In genomic region chr4:103324688-103325451, GRCm38 (mm10) we compare ENCODE assay signal across 13 mouse cellular contexts. TPM values are rescaled to one million over a fixed set of nuclear protein-coding genes. Genes with fewer than 3 reads are reported as not detected.
DNase-seq lines count a peak whose midpoint lies in the region; ATAC-seq and TF ChIP-seq lines count a peak whose summit lies in the region.
"Had no signal": no experiment of that assay in that cellular context is flagged by ENCODE, and none has a peak within 500 bp of the region (broad histone marks: within the 10 kb centered on the region; RNA-seq: fewer than 3 reads in every experiment).

No protein-coding gene starts in this region.

- H3K36me3 ChIP-seq in heart, embryonic 13.5 days, result peaks cover 14% of the 10 kb centered on the region
- no peaks in the 10 kb centered on the region for H3K36me3 ChIP-seq in hindbrain, embryonic 16.5 days (ENCODE audit: control insufficient read depth, insufficient read depth, low read length)
- no peaks in the 10 kb centered on the region for H3K36me3 ChIP-seq in midbrain, embryonic 16.5 days (ENCODE audit: control insufficient read depth, insufficient read depth, low read length)

- H3K4me2 ChIP-seq in heart, embryonic 13.5 days, result peak overlapping the region; percentile 10; the same call in 1 of the 2 replicates
- peak overlapping the region; percentile 53 for H3K4me2 ChIP-seq in hindbrain, embryonic 16.5 days (ENCODE audit: low read length)
- H3K4me2 ChIP-seq in midbrain, embryonic 16.5 days (ENCODE audit: low read length), result peak overlapping the region; percentile 52
- H3K4me2 ChIP-seq: heart, embryonic 15.5 days had no signal

- H3K27me3 ChIP-seq in heart, embryonic 13.5 days (replicated peaks), result no peaks in the 10 kb centered on the region
- no peaks in the 10 kb centered on the region for H3K27me3 ChIP-seq in hindbrain, embryonic 16.5 days (replicated peaks; ENCODE audit: control insufficient read depth, insufficient read depth, low read length)
- H3K27me3 ChIP-seq in midbrain, embryonic 16.5 days (ENCODE audit: control insufficient read depth, insufficient read depth, low read depth, low read length), result no peaks in the 10 kb centered on the region
- H3K27me3 ChIP-seq: heart, embryonic 15.5 days had no signal

- WGBS in heart, embryonic 13.5 days, result 63% methylated on average over 17 of the region's 17 CpGs
- 15% methylated on average over 17 of the region's 17 CpGs for WGBS in hindbrain, embryonic 16.5 days
- WGBS in midbrain, embryonic 16.5 days, result 12% methylated on average over 17 of the region's 17 CpGs

- peaks cover 7% of the 10 kb centered on the region for H3K4me1 ChIP-seq in heart, embryonic 13.5 days
- H3K4me1 ChIP-seq in hindbrain, embryonic 16.5 days (ENCODE audit: control insufficient read depth, insufficient read depth, low read depth, low read length), result peaks cover 3% of the 10 kb centered on the region; the same call in 1 of the 2 replicates
- H3K4me1 ChIP-seq in midbrain, embryonic 16.5 days (ENCODE audit: control insufficient read depth, insufficient read depth, low read length), result peaks cover 4% of the 10 kb centered on the region; the same call in 1 of the 2 replicates

- H3K4me3 ChIP-seq in heart, embryonic 13.5 days, result no peak overlapping the region
- H3K4me3 ChIP-seq in hindbrain, embryonic 16.5 days (ENCODE audit: low read length), result peak overlapping the region; percentile 18
- peak overlapping the region; percentile 20 for H3K4me3 ChIP-seq in midbrain, embryonic 16.5 days (ENCODE audit: low read depth, low read length)
- H3K4me3 ChIP-seq in left cerebral cortex, adult 2 months, result no peak overlapping the region
- H3K4me3 ChIP-seq: heart, embryonic 15.5 days had no signal

- H3K9me3 ChIP-seq in heart, embryonic 13.5 days, result no peaks in the 10 kb centered on the region
- no peaks in the 10 kb centered on the region for H3K9me3 ChIP-seq in hindbrain, embryonic 16.5 days (ENCODE audit: control insufficient read depth, low read length)
- H3K9me3 ChIP-seq in midbrain, embryonic 16.5 days (replicated peaks; ENCODE audit: control insufficient read depth, low read length, poor library complexity, severe bottlenecking), result no peaks in the 10 kb centered on the region
- H3K9me3 ChIP-seq: heart, embryonic 15.5 days had no signal

- ATAC-seq in heart, embryonic 13.5 days (ENCODE audit: extremely low read depth, insufficient number of reproducible peaks, low FRiP score, low TSS enrichment), result no peak
- no peak for ATAC-seq in hindbrain, embryonic 16.5 days
- no peak for ATAC-seq in midbrain, embryonic 16.5 days
- no peak for ATAC-seq in cerebellum, adult (ENCODE audit: insufficient number of reproducible peaks, low FRiP score, low TSS enrichment)

- no peak for DNase-seq in heart, adult 9 months (ENCODE audit: low spot score in 2 of 2)
- DNase-seq in embryo, embryonic 9.5 days (ENCODE audit: extremely low spot score), result peak; percentile 22
- no peak for DNase-seq in adrenal gland, adult 18-20 months (ENCODE audit: low spot score in 2 of 2)
- no peak for DNase-seq in left cerebral cortex, adult 2 months (ENCODE audit: extremely low spot score in 1 of 2, low spot score in 2 of 2)
- DNase-seq: kidney, postnatal 10 days had no signal

- no peak for TF ChIP-seq CTCF in left cerebral cortex, adult 2 months (IDR thresholded peaks at IDR 0.05)

- no peak overlapping the region for H3K9ac ChIP-seq in heart, embryonic 13.5 days
- H3K9ac ChIP-seq in hindbrain, embryonic 16.5 days (ENCODE audit: low read depth, low read length), result peak overlapping the region; percentile 36
- H3K9ac ChIP-seq in midbrain, embryonic 16.5 days (ENCODE audit: low read depth, low read length), result peak overlapping the region; percentile 46; the same call in 1 of the 2 replicates
- H3K9ac ChIP-seq: heart, embryonic 15.5 days had no signal

- H3K27ac ChIP-seq in heart, embryonic 13.5 days (replicated peaks), result no peak overlapping the region; the same call in 1 of the 2 replicates
- H3K27ac ChIP-seq in hindbrain, embryonic 16.5 days (ENCODE audit: low read depth, low read length), result no peak overlapping the region
- H3K27ac ChIP-seq in midbrain, embryonic 16.5 days (ENCODE audit: low read length), result no peak overlapping the region
- no peak overlapping the region for H3K27ac ChIP-seq in left cerebral cortex, adult 2 months
- H3K27ac ChIP-seq: heart, embryonic 15.5 days had no signal

- intact Hi-C loops in left cerebral cortex, adult 2 months (cut with DNase I), result no loop called here

RNA-seq across cellular contexts. Expression of gene Oma1, which starts 11.3 kb away (rescaled TPM):
- 19.0 and 20.2 TPM in 2 replicates for polyA plus RNA-seq in heart, embryonic 13.5 days (2015; fragmentation: Nextera tagmentation; extraction: Ambion mirVana)
- polyA plus RNA-seq in hindbrain, embryonic 16.5 days (2015; fragmentation: Nextera tagmentation; extraction: Ambion mirVana), result 9.3 and 10.9 TPM in 2 replicates
- 9.6 and 10.5 TPM in 2 replicates for polyA plus RNA-seq in midbrain, embryonic 16.5 days (2015; fragmentation: Nextera tagmentation; extraction: Ambion mirVana)
- total RNA-seq in adrenal gland, adult 18-20 months (2021), result 10 to 100 TPM; 14.1 to 15.7 TPM
- total RNA-seq in left cerebral cortex, adult 2 months (2021), result 10 to 100 TPM in 1 of 2 experiments, 1 to 10 TPM in 1; 8.8 to 10.8 TPM

RNA-seq across cellular contexts. Expression of gene 4921539E11Rik, which starts 34.2 kb away (rescaled TPM):
- polyA plus RNA-seq in heart, embryonic 13.5 days (2015; fragmentation: Nextera tagmentation; extraction: Ambion mirVana), result not detected in 2 replicates
- polyA plus RNA-seq in hindbrain, embryonic 16.5 days (2015; fragmentation: Nextera tagmentation; extraction: Ambion mirVana), result not detected in 2 replicates
- polyA plus RNA-seq in midbrain, embryonic 16.5 days (2015; fragmentation: Nextera tagmentation; extraction: Ambion mirVana), result not detected in 2 replicates
- total RNA-seq in adrenal gland, adult 18-20 months (2021), result not detected
- not detected for total RNA-seq in left cerebral cortex, adult 2 months (2021)
- total RNA-seq: megakaryocyte-erythroid progenitor cell, adult 5-6 weeks had no signal
- polyA plus RNA-seq: C2C12; heart, embryonic 15.5 days; limb, embryonic 11.5 days had no signal

Comparison
In these comparisons a context has a peak if more than half of its experiments do, and no peak if none do; other contexts are left out.
1. H3K4me3 ChIP-seq: peak in hindbrain, embryonic 16.5 days (single experiment) and midbrain, embryonic 16.5 days (single experiment); none in heart, embryonic 13.5 days (single experiment) and left cerebral cortex, adult 2 months (single experiment).
2. Peak in every context shown above with its lines, with median percentiles within 50 percentile points of each other: H3K4me2 ChIP-seq.